Mouse (Mus musculus): Measurements from ENCODE around the gene Gpr21. TPM values are rescaled to one million over a fixed set of nuclear protein-coding genes. Genes with fewer than 3 reads are reported as not detected.
A peak's percentile ranks its signal among the peaks of the same experiment; 100 is the strongest.
"Not testable (repeated sequence)": the region's sequence is repeated elsewhere in the genome, so short reads cannot be mapped to it uniquely, and the experiment has no call there.

The Gpr21 gene
- 20.3 and 22.9 TPM in 2 replicates for polyA plus RNA-seq (2015; fragmentation: Nextera tagmentation; extraction: Ambion mirVana)

GRCm38 (mm10) chr2:37516030-37516710 is at the start of gene Gpr21:
Gpr21 (plus strand) TSS chr2:37516332.
- H3K4me3 ChIP-seq: peak within 1 kb of the TSS; percentile 44
- 16% methylated on average over 11 of the region's 11 CpGs for WGBS
- H3K36me3 ChIP-seq: peaks cover 17% of the 10 kb centered on the region

GRCm38 (mm10) chr2:37479559-37479958 is 36.6 kb upstream of the Gpr21 start:
- Histone ChIP-seq H3K27ac (replicated peaks) (no peak overlapping the region), H3K4me3 (no peak overlapping the region), H3K9ac (replicated peaks) (no peak overlapping the region), H3K4me2 (replicated peaks) (no peak overlapping the region), H3K4me1 (no peaks in the 10 kb centered on the region), H3K36me3 (peaks cover 64% of the 10 kb centered on the region), H3K27me3 (no peaks in the 10 kb centered on the region), H3K9me3 (no peaks in the 10 kb centered on the region)
- no peak for ATAC-seq (replicated peaks)

More at GRCm38 (mm10) chr2:37516030-37516710, at the start of gene Gpr21:
- peak within 1 kb of the TSS; percentile 55 for H3K4me2 ChIP-seq (replicated peaks)
- H3K27me3 ChIP-seq: no peaks in the 10 kb centered on the region
- peak within 1 kb of the TSS; percentile 87 for H3K27ac ChIP-seq (replicated peaks)
- H3K9ac ChIP-seq (replicated peaks): peak within 1 kb of the TSS; percentile 46
- peaks cover 44% of the 10 kb centered on the region for H3K4me1 ChIP-seq
- H3K9me3 ChIP-seq: no peaks in the 10 kb centered on the region
- ATAC-seq (replicated peaks): peak; percentile 91

GRCm38 (mm10) chr2:37480039-37480438 is 36.1 kb upstream of the Gpr21 start:
- Histone ChIP-seq H3K9ac (replicated peaks) (no peak overlapping the region), H3K36me3 (peaks cover 68% of the 10 kb centered on the region), H3K27me3 (no peaks in the 10 kb centered on the region), H3K9me3 (no peaks in the 10 kb centered on the region), H3K4me2 (replicated peaks) (no peak overlapping the region), H3K27ac (replicated peaks) (no peak overlapping the region), H3K4me3 (no peak overlapping the region), H3K4me1 (no peaks in the 10 kb centered on the region)
- 91% methylated on average over 2 of the region's 2 CpGs for WGBS
- no peak for ATAC-seq (replicated peaks)

GRCm38 (mm10) chr2:37484165-37484564 is 32.0 kb upstream of the Gpr21 start:
- Histone ChIP-seq H3K9ac (replicated peaks) (no peak overlapping the region), H3K4me1 (no peaks in the 10 kb centered on the region), H3K9me3 (no peaks in the 10 kb centered on the region), H3K27me3 (no peaks in the 10 kb centered on the region), H3K27ac (replicated peaks) (no peak overlapping the region), H3K4me3 (no peak overlapping the region), H3K4me2 (replicated peaks) (no peak overlapping the region), H3K36me3 (peaks cover 55% of the 10 kb centered on the region)
- ATAC-seq (replicated peaks): no peak
- WGBS: 100% methylated on average over 2 of the region's 2 CpGs

- H3K9me3 ChIP-seq: no peaks in the 10 kb centered on the region
- H3K4me2 ChIP-seq (replicated peaks): no peak overlapping the region
- no peak for ATAC-seq (replicated peaks)
- WGBS: 96% methylated on average over 1 of the region's 1 CpGs
- no peak overlapping the region for H3K9ac ChIP-seq (replicated peaks)
- no peaks in the 10 kb centered on the region for H3K4me1 ChIP-seq
- no peak overlapping the region for H3K27ac ChIP-seq (replicated peaks)
- H3K36me3 ChIP-seq: peaks cover 61% of the 10 kb centered on the region
- no peaks in the 10 kb centered on the region for H3K27me3 ChIP-seq
- H3K4me3 ChIP-seq: no peak overlapping the region
Measured at GRCm38 (mm10) chr2:37485370-37485769, 30.8 kb upstream of the Gpr21 start.

- no peak overlapping the region for H3K9ac ChIP-seq (replicated peaks)
- H3K9me3 ChIP-seq: no peaks in the 10 kb centered on the region
- no peak overlapping the region for H3K27ac ChIP-seq (replicated peaks)
- no peaks in the 10 kb centered on the region for H3K4me1 ChIP-seq
- no peak overlapping the region for H3K4me2 ChIP-seq (replicated peaks)
- no peak for ATAC-seq (replicated peaks)
- H3K27me3 ChIP-seq: no peaks in the 10 kb centered on the region
- no peak overlapping the region for H3K4me3 ChIP-seq
- H3K36me3 ChIP-seq: peaks cover 62% of the 10 kb centered on the region
Measured at GRCm38 (mm10) chr2:37486408-37486807, 29.7 kb upstream of the Gpr21 start.

- Histone ChIP-seq H3K4me3 (no peak overlapping the region), H3K36me3 (peaks cover 66% of the 10 kb centered on the region), H3K4me2 (replicated peaks) (no peak overlapping the region), H3K9ac (replicated peaks) (no peak overlapping the region), H3K27me3 (no peaks in the 10 kb centered on the region), H3K27ac (replicated peaks) (no peak overlapping the region), H3K9me3 (no peaks in the 10 kb centered on the region), H3K4me1 (no peaks in the 10 kb centered on the region)
- 96% methylated on average over 2 of the region's 2 CpGs for WGBS
- no peak for ATAC-seq (replicated peaks)
Measured at GRCm38 (mm10) chr2:37488956-37489355, 27.2 kb upstream of the Gpr21 start.

- Histone ChIP-seq H3K36me3 (peaks cover 56% of the 10 kb centered on the region), H3K4me2 (replicated peaks) (no peak overlapping the region), H3K4me3 (no peak overlapping the region), H3K9ac (replicated peaks) (no peak overlapping the region), H3K27ac (replicated peaks) (no peak overlapping the region), H3K9me3 (no peaks in the 10 kb centered on the region), H3K4me1 (no peaks in the 10 kb centered on the region), H3K27me3 (no peaks in the 10 kb centered on the region)
- ATAC-seq (replicated peaks): no peak
- WGBS: 97% methylated on average over 4 of the region's 4 CpGs
Measured at GRCm38 (mm10) chr2:37497321-37497720, 18.8 kb upstream of the Gpr21 start.

GRCm38 (mm10) chr2:37505856-37506255 is 10.3 kb upstream of the Gpr21 start:
- WGBS: 90% methylated on average over 2 of the region's 2 CpGs
- not testable (repeated sequence) for H3K9ac ChIP-seq (replicated peaks); ATAC-seq (replicated peaks); H3K4me1 ChIP-seq; H3K4me3 ChIP-seq; H3K27me3 ChIP-seq; H3K4me2 ChIP-seq (replicated peaks); H3K27ac ChIP-seq (replicated peaks); H3K9me3 ChIP-seq
- H3K36me3 ChIP-seq: peaks cover 47% of the 10 kb centered on the region

- H3K36me3 ChIP-seq: peaks cover 41% of the 10 kb centered on the region
- H3K4me2 ChIP-seq (replicated peaks): no peak overlapping the region
- no peak overlapping the region for H3K4me3 ChIP-seq
- peaks cover 10% of the 10 kb centered on the region for H3K4me1 ChIP-seq
- no peak for ATAC-seq (replicated peaks)
- H3K9me3 ChIP-seq: no peaks in the 10 kb centered on the region
- no peak overlapping the region for H3K27ac ChIP-seq (replicated peaks)
- 95% methylated on average over 4 of the region's 4 CpGs for WGBS
- no peak overlapping the region for H3K9ac ChIP-seq (replicated peaks)
- no peaks in the 10 kb centered on the region for H3K27me3 ChIP-seq
Measured at GRCm38 (mm10) chr2:37511134-37511901, 4.8 kb upstream of the Gpr21 start.

GRCm38 (mm10) chr2:37516922-37517462 is 860 bp downstream of the Gpr21 start:
- ATAC-seq (replicated peaks): peak; percentile 73
- Histone ChIP-seq H3K4me3 (peak overlapping the region; percentile 44), H3K9me3 (no peaks in the 10 kb centered on the region), H3K9ac (replicated peaks) (peak overlapping the region; percentile 46), H3K27ac (replicated peaks) (peak overlapping the region; percentile 87), H3K4me2 (replicated peaks) (peak overlapping the region; percentile 55), H3K27me3 (no peaks in the 10 kb centered on the region), H3K36me3 (peaks cover 14% of the 10 kb centered on the region), H3K4me1 (peaks cover 44% of the 10 kb centered on the region)
- WGBS: 21% methylated on average over 4 of the region's 4 CpGs

GRCm38 (mm10) chr2:37518561-37519285 is 2.6 kb downstream of the Gpr21 start:
- peaks cover 44% of the 10 kb centered on the region for H3K4me1 ChIP-seq
- peaks cover under 1% of the 10 kb centered on the region; the same call in 1 of the 2 replicates for H3K36me3 ChIP-seq
- H3K4me2 ChIP-seq (replicated peaks): peak overlapping the region; percentile 55
- H3K9me3 ChIP-seq: no peaks in the 10 kb centered on the region
- peak overlapping the region; percentile 87; the same call in 1 of the 2 replicates for H3K27ac ChIP-seq (replicated peaks)
- H3K4me3 ChIP-seq: peak overlapping the region; percentile 44
- H3K9ac ChIP-seq (replicated peaks): no peak overlapping the region
- 73% methylated on average over 4 of the region's 4 CpGs for WGBS
- no peaks in the 10 kb centered on the region for H3K27me3 ChIP-seq
- no peak for ATAC-seq (replicated peaks)

Measured in forebrain, embryonic 15.5 days (tissue).